Mouse (Mus musculus): ENCODE measurements around the gene Gm20820.
"Not testable (repeated sequence)": the region's sequence is repeated elsewhere in the genome, so short reads cannot be mapped to it uniquely, and the experiment has no call there.

Gene Gm20820

GRCm38 (mm10) chrY:86061472-86061871, at the start of gene Gm20820:
Gene Gm20820 (plus strand): TSS chrY:86061772.
- not testable (repeated sequence) for DNase-seq (ENCODE audit: low spot score)
